Mouse (Mus musculus): Measurements from ENCODE around the gene Nid2.

Nid2 gene

DNA sequence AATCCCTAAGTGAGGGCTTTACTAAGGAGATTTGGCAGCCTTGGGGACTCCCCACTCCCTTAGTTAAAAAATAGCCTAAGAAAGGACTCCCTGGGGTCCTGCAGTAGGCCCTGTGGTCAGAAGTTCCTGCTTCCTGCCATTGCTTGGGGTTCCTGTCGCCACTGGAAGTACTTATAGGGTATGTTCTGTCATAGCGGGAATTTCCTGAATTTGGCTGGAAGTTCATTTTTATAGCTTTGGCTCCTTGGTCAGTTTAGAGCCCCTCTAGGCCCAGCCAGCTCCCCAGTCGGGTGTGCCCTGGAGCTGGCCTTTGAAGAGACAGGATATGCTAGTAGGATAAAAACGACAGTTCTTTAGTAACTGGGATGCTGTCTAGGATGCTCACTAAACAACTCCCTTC lies 43.8 kb downstream of the Nid2 start:
- no peak for DNase-seq

- DNase-seq: no peak
Measured at GRCm38 (mm10) chr14:19796541-19797304, 45.7 kb downstream of the Nid2 start.

- no peak for DNase-seq
Measured at GRCm38 (mm10) chr14:19800485-19800884, 49.4 kb downstream of the Nid2 start.

DNA sequence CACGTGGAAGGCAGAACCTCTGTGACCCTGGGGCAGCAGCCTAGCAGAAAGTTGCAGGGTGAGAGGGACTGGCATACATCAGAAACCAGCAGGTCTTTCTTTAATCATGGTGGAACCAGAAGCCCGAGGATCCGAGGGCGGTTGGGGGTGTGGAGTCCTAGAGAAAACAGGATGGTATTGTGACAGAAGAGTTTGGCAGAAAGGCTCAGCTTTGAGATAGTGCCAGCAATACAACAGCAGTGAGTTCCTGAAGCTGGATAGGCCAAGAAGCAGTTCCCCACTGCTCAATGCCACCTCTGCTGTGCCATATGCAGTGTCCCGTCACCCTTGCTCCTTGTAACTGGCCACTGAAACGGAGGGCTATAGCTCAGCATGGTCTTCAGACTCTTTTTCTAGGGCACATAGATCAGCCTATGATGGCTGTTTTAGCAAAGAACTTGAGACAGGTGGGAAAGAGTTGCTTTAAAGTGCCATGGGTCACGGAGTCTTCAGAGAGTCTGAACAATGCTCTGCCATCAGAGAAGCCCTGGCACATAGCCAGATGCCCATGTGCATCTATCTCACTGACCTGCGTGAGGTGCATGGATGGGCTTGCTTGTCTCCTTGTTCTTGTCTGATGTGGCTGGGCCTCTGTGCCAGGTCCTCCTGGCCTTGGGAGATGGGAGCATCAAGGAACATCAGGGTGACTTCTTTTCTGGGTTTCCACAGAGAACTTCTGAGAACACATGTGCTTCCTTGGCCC lies 50.6 kb downstream of the Nid2 start:
- DNase-seq: peak in 1 of 2 experiments; percentile 40

- DNase-seq: no peak
Measured at GRCm38 (mm10) chr14:19803222-19803621, 52.2 kb downstream of the Nid2 start.

DNA sequence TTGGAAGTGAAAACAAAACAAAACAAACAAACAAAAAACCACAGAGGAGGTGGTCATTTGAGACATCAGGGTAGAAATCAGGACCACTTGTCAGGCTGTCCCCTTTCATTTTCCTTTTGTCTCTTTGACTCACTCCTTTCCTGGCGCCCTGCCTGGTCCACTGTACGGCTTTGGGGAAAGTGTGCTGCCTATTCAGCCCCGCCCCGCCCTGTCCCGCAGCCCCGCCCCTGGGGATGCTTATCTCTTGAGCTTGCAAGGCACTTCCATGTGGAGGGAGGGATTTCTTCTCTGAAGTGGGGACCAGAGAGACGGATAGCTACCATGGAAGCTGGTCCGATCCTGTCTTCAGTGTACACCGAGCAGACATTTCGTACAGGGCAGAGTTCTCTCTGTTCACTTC lies 52.6 kb downstream of the Nid2 start:
- DNase-seq: no peak

GRCm38 (mm10) chr14:19807339-19807738 lies 56.3 kb downstream of the Nid2 start:
- DNase-seq: no peak

GRCm38 (mm10) chr14:19807858-19808257 lies 56.8 kb downstream of the Nid2 start:
- DNase-seq: no peak

GRCm38 (mm10) chr14:19809934-19810333 lies 58.9 kb downstream of the Nid2 start:
- DNase-seq: peak in 1 of 2 experiments; percentile 22

- DNase-seq: no peak
Measured at GRCm38 (mm10) chr14:19813061-19813460, 62.0 kb downstream of the Nid2 start.

GRCm38 (mm10) chr14:19817949-19818348 lies 66.9 kb downstream of the Nid2 start:
- peak; percentile 61 to 78 for DNase-seq

- DNase-seq: no peak
Measured at GRCm38 (mm10) chr14:19821686-19822085, 70.6 kb downstream of the Nid2 start.

DNA sequence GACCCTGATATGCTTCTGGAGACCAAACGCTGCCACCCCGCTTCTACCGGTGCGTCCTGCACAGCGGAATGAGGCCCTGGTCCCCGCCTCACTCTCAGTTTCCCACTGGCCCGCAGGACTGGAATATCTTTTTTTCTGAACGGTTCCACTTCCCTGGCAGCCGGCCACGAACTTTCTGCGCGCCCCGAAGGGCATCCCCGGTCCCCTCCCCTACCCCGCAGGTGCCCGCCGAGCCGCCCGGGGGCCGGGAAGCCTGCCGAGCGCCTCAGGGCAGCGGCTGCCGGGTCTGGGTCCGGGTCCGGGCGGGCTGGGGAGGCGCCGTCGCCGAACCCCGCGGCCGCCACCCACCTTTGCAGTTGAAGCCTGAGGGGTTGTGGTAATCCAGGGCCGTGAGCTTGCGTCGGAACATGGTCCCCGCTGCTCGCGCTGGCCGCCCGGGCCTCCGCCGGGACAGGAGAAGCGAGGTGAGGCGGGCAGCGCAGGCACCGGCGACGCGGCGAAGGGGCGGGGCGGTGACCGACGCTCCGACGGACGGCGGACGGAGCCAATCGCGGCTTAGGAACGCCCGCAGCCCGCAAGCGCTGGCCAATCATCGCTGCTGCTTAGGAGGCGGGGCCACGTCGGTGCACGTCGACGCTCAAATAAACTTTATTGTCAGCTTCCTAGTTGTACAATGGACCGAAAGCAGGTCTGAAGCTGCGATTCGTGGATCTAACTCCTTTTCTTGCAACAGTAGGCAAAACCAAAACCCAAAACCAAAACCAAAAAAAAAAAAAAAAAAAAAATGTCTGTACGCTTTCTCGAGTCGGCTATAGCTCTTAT lies 72.5 kb downstream of the Nid2 start, which contains the start of gene Rtraf:
Gene Rtraf, minus strand, starts transcription at position 504 of the 822 bp plus-strand sequence.
- peak; percentile 96 to 98 for DNase-seq

GRCm38 (mm10) chr14:19825481-19825880 lies 74.4 kb downstream of the Nid2 start:
- DNase-seq: no peak

DNA sequence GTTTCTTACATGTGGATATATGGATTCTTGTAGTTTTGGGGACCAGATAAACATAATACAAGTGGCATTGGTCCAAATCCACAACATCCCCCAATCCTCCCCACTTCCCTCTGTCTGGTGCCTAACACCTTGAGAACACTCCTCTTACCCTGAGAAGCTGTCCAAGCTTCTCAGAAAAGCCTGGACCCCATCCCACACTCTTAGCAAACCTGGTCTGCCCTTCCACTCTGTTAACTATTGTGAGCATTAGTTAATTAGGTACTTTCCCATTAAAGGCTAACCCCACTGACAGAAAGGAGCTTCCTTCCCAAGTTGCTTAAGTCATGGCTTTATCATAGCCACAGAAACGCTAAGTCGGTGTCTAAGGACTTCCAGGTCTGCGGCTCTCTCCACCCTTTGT lies 85.2 kb downstream of the Nid2 start:
- no peak for DNase-seq

GRCm38 (mm10) chr14:19839600-19840332 lies 88.7 kb downstream of the Nid2 start:
- DNase-seq: peak; percentile 79 to 86

DNA sequence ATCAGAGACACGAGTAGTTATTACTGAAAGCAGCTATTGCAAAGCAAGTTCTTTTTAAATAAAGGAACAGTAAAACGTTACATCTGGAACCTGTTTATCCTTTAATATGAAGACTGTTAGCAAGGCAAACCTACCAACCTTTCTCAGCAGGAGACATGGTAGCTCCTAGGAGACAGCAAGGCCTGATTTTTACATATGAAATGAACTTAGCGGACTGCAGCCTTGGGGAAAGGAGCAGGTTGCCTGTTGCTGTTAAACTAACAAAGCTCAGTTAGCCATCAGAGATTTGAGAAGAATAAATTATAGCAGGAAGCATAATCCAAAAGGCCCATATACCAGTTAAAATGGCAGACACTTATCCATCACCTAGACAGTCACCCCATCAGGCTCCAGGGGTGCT lies 102.4 kb downstream of the Nid2 start:
- no peak for DNase-seq

DNA sequence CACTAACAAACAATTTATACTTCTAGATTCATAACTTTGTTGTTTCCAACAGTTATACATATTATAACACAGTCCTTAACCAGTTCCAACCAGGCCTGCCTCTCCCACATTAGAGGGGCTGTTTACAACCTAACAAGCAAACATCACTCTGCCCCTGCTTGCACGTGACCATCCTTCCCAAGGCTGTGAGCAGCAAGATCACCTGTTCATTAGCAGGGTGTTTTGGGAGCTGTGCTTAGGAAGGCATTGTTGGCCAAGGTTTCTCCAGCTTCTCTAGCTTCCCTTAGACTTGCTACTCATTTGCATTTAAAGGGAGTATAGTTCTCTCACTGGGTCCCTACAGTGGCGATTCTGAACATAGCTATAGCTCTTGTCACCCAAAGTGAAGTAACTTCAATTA lies 107.2 kb downstream of the Nid2 start:
- DNase-seq: no peak

DNA sequence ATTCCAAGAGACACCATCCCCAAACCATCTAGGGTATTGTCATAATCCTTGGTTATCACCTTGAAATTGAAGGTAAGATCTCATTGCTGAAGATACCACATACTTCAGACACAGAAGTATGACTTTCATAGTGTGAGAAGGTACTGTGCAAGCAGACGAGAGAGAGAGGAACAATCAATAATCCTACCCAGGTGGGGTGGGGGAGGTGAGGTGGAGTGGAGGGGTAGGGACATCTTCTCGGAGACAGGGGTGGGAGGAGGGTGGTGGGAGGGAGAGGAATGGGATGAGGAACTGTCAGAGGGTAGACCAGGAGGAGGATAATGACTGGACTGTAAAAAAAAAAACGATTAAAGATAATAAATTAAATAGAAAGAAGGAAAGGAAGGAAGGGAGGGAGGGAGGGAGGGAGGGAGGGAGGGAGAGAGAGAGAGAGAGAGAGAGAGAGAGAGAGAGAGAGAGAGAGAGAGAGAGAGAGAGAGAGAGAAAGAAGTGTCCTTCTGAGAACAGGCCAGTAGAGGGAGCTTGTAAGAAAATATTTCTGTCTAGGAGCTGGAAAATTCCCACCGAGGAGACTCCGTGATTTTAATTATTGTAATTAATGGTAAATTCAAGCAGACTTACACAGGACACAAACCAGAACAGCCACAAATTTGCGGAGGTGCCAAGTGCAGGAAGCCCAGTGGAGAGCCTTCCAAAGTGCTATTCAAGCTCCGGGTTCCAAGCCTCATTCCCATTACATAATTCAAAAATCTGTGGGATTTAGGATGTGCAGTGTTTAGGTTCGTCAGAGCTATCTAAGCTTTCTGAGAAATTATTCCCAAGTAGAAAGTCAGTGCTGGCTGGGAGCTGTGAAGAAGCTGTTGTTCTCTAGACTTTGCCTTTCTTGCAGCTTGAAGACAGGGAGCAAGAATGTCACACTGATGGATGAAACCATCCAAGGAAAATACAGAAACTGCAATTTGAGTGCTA lies 108.0 kb downstream of the Nid2 start:
- DNase-seq: peak; percentile 53 to 65

DNA sequence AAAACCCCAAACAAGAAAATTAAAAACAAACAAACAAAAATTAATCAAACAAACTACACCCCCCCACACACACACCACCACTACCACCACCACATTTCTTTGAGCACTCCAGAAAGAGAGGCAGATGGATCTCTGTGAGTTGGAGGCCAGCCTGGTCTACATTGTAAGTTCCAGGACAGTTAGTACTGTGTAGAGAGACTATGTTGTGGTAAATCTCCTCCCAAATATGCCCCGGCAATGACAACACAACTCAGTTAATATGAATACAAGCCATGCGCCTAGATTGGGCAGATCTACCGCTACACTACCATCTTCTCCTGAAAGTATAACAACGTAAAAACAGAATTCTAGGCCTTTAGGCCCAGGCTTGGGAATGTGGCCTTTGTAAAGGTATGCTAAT lies 109.2 kb downstream of the Nid2 start:
- DNase-seq: no peak

All from cerebellum, postnatal 25 days (tissue).